Mouse (Mus musculus) lung, postnatal 0 days (tissue): ENCODE data around the gene Sorcs3. TPM values are rescaled to one million over a fixed set of nuclear protein-coding genes. Genes with fewer than 3 reads are reported as not detected.

ENCODE experiments used
- ATAC-seq: fragments of 200-750 bp; cut with Nextera tagmentation; 2 replicates; pipeline ENCODE4 v1.8.0; 2017; ENCODE audit warnings: moderate library complexity
- DNase-seq: peaks from one replicate; pipeline ENCODE4 v3.0.0-alpha.2; 2016; ENCODE audit warnings: low spot score
- H3K27ac ChIP-seq: fragments of 300-500 bp; sonication (generic); 2 replicates; pipeline ENCODE4 v1.5.1; 2014; ENCODE audit warnings: antibody characterized with exemption, mild to moderate bottlenecking, low read length, mixed read lengths
- H3K27me3 ChIP-seq: fragments of 300-500 bp; sonication (generic); replicated peaks from 2 replicates; pipeline ENCODE4 v1.6.1; 2014; ENCODE audit warnings: low read length, mixed read lengths; ENCODE audit not compliant: insufficient read depth
- H3K36me3 ChIP-seq: fragments of 300-500 bp; sonication (generic); 2 replicates; pipeline ENCODE4 v1.6.1; 2014; ENCODE audit warnings: low read length, mixed read lengths; ENCODE audit not compliant: insufficient read depth
- H3K4me1 ChIP-seq: fragments of 300-500 bp; sonication (generic); 2 replicates; pipeline ENCODE4 v1.6.1; 2014; ENCODE audit warnings: antibody characterized with exemption, low read depth, low read length, mixed read lengths; ENCODE audit not compliant: insufficient read depth
- H3K4me2 ChIP-seq: fragments of 300-500 bp; sonication (generic); replicated peaks from 2 replicates; pipeline ENCODE4 v1.6.1; 2014; ENCODE audit warnings: low read depth, mild to moderate bottlenecking, low read length, moderate library complexity, mixed read lengths
- H3K4me3 ChIP-seq: fragments of 300-500 bp; sonication (generic); 2 replicates; pipeline ENCODE4 v1.5.1; 2014; ENCODE audit warnings: low read depth, low read length
- H3K9ac ChIP-seq: fragments of 300-500 bp; sonication (generic); replicated peaks from 2 replicates; pipeline ENCODE4 v1.6.1; 2014; ENCODE audit warnings: low read depth, mild to moderate bottlenecking
- H3K9me3 ChIP-seq: fragments of 300-500 bp; sonication (generic); 2 replicates; pipeline ENCODE4 v1.6.1; 2016; ENCODE audit warnings: low read length, mixed read lengths
- CTCF ChIP-seq: IDR thresholded peaks from 2 replicates; pipeline ENCODE4 v1.5.1; 2016; ENCODE audit warnings: antibody characterized with exemption, mild to moderate bottlenecking
- EP300 ChIP-seq: IDR thresholded peaks from 2 replicates; pipeline ENCODE4 v1.6.1; 2016; ENCODE audit warnings: antibody characterized with exemption, mild to moderate bottlenecking, control low read depth
- WGBS: fragments of 180-500 bp; shearing (Covaris S2); extraction: QIAGEN DNeasy Blood & Tissue Kit; methylation state at CpG from one replicate; pipeline ENCODE4 v1.1.7; 2014; 5-methylcytosine and 5-hydroxymethylcytosine counted together
- polyA plus RNA-seq: library from polyadenylated mRNA; unstranded; fragments of >200 nt; fragmentation: Nextera tagmentation; extraction: Ambion mirVana; gene quantifications from 2 replicates; pipeline ENCODE4 v1.2.1, GENCODE M21; 2015

Gene Sorcs3
- polyA plus RNA-seq, 1 experiment from 2014 or later = 0.02 TPM

DNA sequence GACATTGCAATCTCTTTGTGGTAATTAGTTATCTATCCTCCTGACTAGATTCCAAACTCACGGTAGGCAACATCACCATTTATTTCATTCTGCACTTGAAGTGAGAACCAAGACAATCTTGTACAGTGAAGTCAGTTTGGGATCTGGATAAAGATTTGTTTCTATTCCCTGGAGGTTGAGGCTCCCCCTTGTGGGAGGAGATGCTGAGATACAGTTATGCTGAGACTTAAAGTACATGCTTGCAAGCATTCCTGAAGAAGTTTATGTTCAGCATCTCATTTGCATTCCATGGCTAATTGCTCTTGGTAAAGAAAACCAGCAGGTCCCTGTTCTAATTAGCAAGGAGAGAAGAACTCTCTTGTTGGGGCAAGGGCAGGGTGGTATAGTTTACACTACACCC lies 185.7 kb downstream of the Sorcs3 start:
- Histone ChIP-seq H3K9ac (no peak overlapping the region), H3K4me3 (no peak overlapping the region), H3K4me2 (no peak overlapping the region), H3K27me3 (no peaks in the 10 kb centered on the region), H3K36me3 (no peaks in the 10 kb centered on the region), H3K9me3 (no peaks in the 10 kb centered on the region), H3K27ac (no peak overlapping the region), H3K4me1 (no peaks in the 10 kb centered on the region)
- DNase-seq (no peak), ATAC-seq (no peak)
- WGBS = 54% methylated on average over 1 of the region's 1 CpGs
- peak; percentile 48 for TF ChIP-seq CTCF
- no peak for TF ChIP-seq EP300

DNA sequence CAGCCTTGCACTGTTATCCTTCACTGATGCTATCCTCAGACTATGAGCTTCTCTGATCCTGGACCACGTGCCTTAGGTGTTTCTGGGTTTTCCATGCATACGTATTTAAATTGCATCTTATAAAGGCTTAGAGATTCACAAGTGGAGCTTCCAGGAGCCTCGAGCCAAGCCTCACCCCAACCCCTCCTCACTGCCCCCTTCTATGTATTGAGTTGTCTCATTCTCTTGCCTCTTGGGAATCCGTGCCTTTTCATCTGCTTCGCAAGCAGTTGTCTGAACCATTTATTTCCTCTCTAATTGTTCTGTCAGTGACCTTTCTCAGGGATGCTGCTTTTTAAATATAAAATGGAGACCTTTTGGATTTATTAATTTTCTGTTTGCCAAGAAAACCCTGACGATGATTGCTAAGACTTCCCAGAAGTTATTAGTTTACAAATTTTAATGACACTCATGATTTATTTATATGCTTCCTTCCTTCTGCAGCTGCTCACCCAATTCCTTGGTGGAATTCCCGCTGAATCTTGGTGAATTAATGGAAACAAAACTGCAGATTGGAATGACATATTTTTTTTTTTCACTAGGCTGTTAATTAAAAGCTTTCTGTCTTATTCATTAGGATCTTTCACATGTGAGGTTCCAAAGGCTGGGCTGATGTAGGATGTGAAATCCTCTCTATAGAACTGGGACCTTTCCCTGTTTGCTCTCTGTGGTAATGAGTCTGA lies 199.1 kb downstream of the Sorcs3 start:
- WGBS = 51% methylated on average over 7 of the region's 7 CpGs
- Histone ChIP-seq H3K4me2 (no peak overlapping the region), H3K4me1 (no peaks in the 10 kb centered on the region), H3K36me3 (no peaks in the 10 kb centered on the region), H3K4me3 (no peak overlapping the region), H3K27me3 (no peaks in the 10 kb centered on the region), H3K9ac (no peak overlapping the region), H3K27ac (no peak overlapping the region), H3K9me3 (no peaks in the 10 kb centered on the region)
- no peak for TF ChIP-seq EP300
- no peak for TF ChIP-seq CTCF
- DNase-seq (no peak), ATAC-seq (no peak)

DNA sequence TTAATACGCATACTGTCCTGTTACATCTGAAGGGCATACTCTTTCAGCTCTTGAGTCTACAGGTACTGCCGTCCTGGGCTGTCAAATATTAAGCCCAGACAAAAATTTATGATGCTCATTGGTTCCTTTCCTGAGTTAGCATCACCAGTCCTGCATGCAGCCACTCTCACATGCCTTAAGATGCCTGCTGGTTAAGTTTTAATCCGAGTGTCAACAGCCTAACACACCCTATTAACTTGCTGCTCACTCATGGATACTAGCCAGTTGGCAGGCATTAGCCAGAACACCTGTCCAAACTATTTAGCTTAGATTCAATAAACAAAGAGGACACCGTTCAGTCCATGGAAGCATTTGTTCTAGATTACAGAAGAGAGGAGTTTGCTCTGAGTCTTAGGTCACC lies 202.4 kb downstream of the Sorcs3 start:
- Histone ChIP-seq H3K4me2 (no peak overlapping the region), H3K9me3 (no peaks in the 10 kb centered on the region), H3K27ac (no peak overlapping the region), H3K4me1 (no peaks in the 10 kb centered on the region), H3K9ac (no peak overlapping the region), H3K4me3 (no peak overlapping the region), H3K27me3 (no peaks in the 10 kb centered on the region), H3K36me3 (no peaks in the 10 kb centered on the region)
- ATAC-seq (no peak), DNase-seq (no peak)
- TF ChIP-seq EP300 = no peak
- TF ChIP-seq CTCF = no peak
- 46% methylated on average over 4 of the region's 4 CpGs for WGBS

DNA sequence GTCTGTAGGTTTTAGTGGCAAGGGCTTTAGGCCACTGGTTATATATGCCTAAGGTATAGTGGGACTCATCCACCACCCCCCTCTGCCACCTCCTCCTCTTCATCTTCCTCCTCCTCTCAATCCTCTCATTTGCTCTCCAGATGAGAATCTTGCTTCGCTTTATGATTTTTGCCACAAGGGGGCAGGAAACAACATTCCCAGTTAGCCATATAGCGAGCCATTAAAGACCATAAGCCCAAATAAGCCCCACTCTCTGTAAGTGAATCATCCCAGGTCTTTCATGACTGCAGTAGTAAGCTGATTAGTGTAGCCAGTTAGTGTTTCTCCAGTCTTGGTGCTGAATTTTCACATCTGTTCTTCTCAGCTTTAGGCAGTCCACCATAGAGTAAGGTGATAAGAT lies 205.5 kb downstream of the Sorcs3 start:
- Histone ChIP-seq H3K9ac (no peak overlapping the region), H3K27ac (no peak overlapping the region), H3K4me3 (no peak overlapping the region), H3K4me1 (no peaks in the 10 kb centered on the region), H3K27me3 (no peaks in the 10 kb centered on the region), H3K4me2 (no peak overlapping the region), H3K36me3 (no peaks in the 10 kb centered on the region), H3K9me3 (no peaks in the 10 kb centered on the region)
- ATAC-seq (no peak), DNase-seq (no peak)
- TF ChIP-seq CTCF (peak; percentile 47), EP300 (no peak)
- 45% methylated on average over 2 of the region's 2 CpGs for WGBS

DNA sequence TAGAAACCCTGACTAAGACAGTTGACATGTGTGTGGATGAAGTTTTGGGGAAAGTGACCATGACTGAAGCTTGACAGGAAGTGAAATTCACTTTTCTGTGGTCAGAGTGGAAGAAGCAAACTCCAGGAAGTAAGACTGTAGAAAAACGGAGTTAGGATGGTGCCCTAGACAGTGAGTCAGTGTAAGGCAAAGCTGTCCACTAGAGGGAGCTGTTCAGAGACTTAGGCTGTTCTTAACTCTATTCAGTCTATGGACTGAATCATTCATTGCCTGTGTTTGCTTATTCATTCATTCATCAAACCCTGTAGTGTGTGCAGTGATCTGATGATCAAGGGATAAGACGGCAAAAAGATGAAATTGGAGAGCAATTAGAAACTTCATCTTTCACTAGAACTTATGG lies 208.0 kb downstream of the Sorcs3 start:
- Histone ChIP-seq H3K4me1 (no peaks in the 10 kb centered on the region), H3K9me3 (no peaks in the 10 kb centered on the region), H3K36me3 (no peaks in the 10 kb centered on the region), H3K27ac (no peak overlapping the region), H3K27me3 (no peaks in the 10 kb centered on the region), H3K4me2 (no peak overlapping the region), H3K9ac (no peak overlapping the region), H3K4me3 (no peak overlapping the region)
- WGBS = 60% methylated on average over 2 of the region's 2 CpGs
- DNase-seq (peak; percentile 30), ATAC-seq (no peak)
- TF ChIP-seq CTCF (peak; percentile 69), EP300 (no peak)

DNA sequence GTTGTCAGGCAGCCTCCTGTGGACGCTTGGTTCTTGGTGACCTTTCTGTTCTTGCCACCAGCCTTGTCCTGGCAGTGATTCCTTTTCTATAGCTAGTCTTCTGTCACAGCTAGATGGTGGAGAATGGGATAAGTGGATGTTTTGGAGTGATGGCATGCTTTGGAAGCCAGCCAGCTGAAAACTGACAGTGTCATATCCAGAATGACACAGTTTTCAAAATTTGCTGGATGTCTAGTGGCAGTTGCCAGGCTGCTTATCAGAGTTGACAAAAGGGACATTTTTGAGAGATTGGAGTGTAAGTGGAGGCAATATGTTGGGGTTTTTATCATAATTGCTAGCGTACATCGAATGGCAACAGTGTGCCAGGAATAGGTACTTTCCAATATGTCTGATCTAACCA lies 212.5 kb downstream of the Sorcs3 start:
- no peak overlapping the region for H3K4me3 ChIP-seq
- no peaks in the 10 kb centered on the region for H3K9me3 ChIP-seq

More for the DNA sequence above, 212.5 kb downstream of the Sorcs3 start:
- no peak overlapping the region for H3K9ac ChIP-seq
- TF ChIP-seq CTCF (no peak), EP300 (no peak)
- no peak for ATAC-seq
- H3K4me1 ChIP-seq = no peaks in the 10 kb centered on the region
- no peaks in the 10 kb centered on the region for H3K27me3 ChIP-seq
- DNase-seq = no peak
- H3K27ac ChIP-seq = no peak overlapping the region
- 78% methylated on average over 3 of the region's 3 CpGs for WGBS
- no peaks in the 10 kb centered on the region for H3K36me3 ChIP-seq
- no peak overlapping the region for H3K4me2 ChIP-seq
